In genomic region chr3:51661880-51662550, GRCm38 (mm10) we compare ENCODE assay signal across 11 mouse cellular contexts. TPM values are rescaled to one million over a fixed set of nuclear protein-coding genes. Genes with fewer than 3 reads are reported as not detected.
A peak's percentile ranks its signal among the peaks of the same experiment; 100 is the strongest.
DNase-seq lines count a peak whose midpoint lies in the region; ATAC-seq and TF ChIP-seq lines count a peak whose summit lies in the region.
"Had no signal": no experiment of that assay in that cellular context is flagged by ENCODE, and none has a peak within 500 bp of the region (broad histone marks: within the 10 kb centered on the region; RNA-seq: fewer than 3 reads in every experiment).

No protein-coding gene starts in this region.

- peak overlapping the region; percentile 50 for H3K4me2 ChIP-seq in myocyte (ENCODE audit: low read depth)

- H3K9me3 ChIP-seq in hindbrain, embryonic 10.5 days: no peaks in the 10 kb centered on the region

- peaks cover 10% of the 10 kb centered on the region; the same call in 1 of the 2 replicates for H3K4me1 ChIP-seq in hindbrain, embryonic 10.5 days (replicated peaks)

- 79% methylated on average over 11 of the region's 11 CpGs for WGBS in hindbrain, embryonic 10.5 days

- intact Hi-C loops in left cerebral cortex, postnatal 36 days (cut with DNase I): no loop called here

- TF ChIP-seq POLR2A in myocyte (IDR thresholded peaks at IDR 0.05; ENCODE audit: insufficient read length, low read depth): no peak

- DNase-seq in frontal cortex, postnatal 25 days (ENCODE audit: low spot score in 2 of 2): no peak
- peak; percentile 49 for DNase-seq in 3134 (ENCODE audit: extremely low read depth, insufficient read length, low spot score)
- DNase-seq in induced T-regulatory cell, adult 2 months (ENCODE audit: low read depth): peak; percentile 48
- no peak for DNase-seq in cerebellum, postnatal 4 days (ENCODE audit: low spot score in 2 of 2)
- DNase-seq in hindbrain, embryonic 10.5 days (ENCODE audit: low spot score): no peak
- DNase-seq in left cerebral cortex, postnatal 36 days (ENCODE audit: low spot score in 2 of 2): no peak
- DNase-seq: gastrocnemius, postnatal 36 days; kidney, adult 18-20 months; midbrain, embryonic 14.5 days had no signal

- H3K4me3 ChIP-seq in myocyte: no peak overlapping the region
- no peak overlapping the region for H3K4me3 ChIP-seq in hindbrain, embryonic 10.5 days

- no peaks in the 10 kb centered on the region for H3K79me2 ChIP-seq in myocyte (ENCODE audit: control insufficient read depth, insufficient read depth)

- no peaks in the 10 kb centered on the region for H3K27me3 ChIP-seq in myocyte (ENCODE audit: control insufficient read depth, insufficient read depth, insufficient read length)
- no peaks in the 10 kb centered on the region for H3K27me3 ChIP-seq in hindbrain, embryonic 10.5 days (ENCODE audit: insufficient read depth, poor library complexity, severe bottlenecking)

- H3K27ac ChIP-seq in hindbrain, embryonic 10.5 days: no peak overlapping the region

- H3ac ChIP-seq in myocyte (ENCODE audit: control insufficient read depth, insufficient read length): no peak overlapping the region

- H3K36me3 ChIP-seq in myocyte (ENCODE audit: control insufficient read depth, insufficient read depth): no peaks in the 10 kb centered on the region
- no peaks in the 10 kb centered on the region for H3K36me3 ChIP-seq in hindbrain, embryonic 10.5 days

- 0 out of 2 replicates have a peak, but pooled peaks have one; percentile 46 for ATAC-seq in frontal cortex, adult (ENCODE audit: low TSS enrichment)

TF ChIP-seq in myocyte, 11 proteins besides CTCF, POLR2A, EP300 and RAD21:
- TF ChIP-seq USF1 (IDR thresholded peaks at IDR 0.05; ENCODE audit: low read depth) (no peak), POLR2AphosphoS2 (IDR thresholded peaks at IDR 0.05; ENCODE audit: insufficient read length, low read depth) (no peak), SRF (IDR thresholded peaks at IDR 0.05; ENCODE audit: control insufficient read depth, insufficient read length, low read depth) (no peak), CEBPB (IDR thresholded peaks at IDR 0.05; ENCODE audit: insufficient read depth, poor library complexity, severe bottlenecking) (no peak), MYOD1 (IDR thresholded peaks at IDR 0.05; ENCODE audit: control insufficient read depth in 1 of 3, insufficient read length in 2 of 3, low read depth in 2 of 3) (no peak), TCF3 (IDR thresholded peaks at IDR 0.05; ENCODE audit: insufficient read length, low read depth) (no peak), MAX (IDR thresholded peaks at IDR 0.05; ENCODE audit: low read depth) (no peak), REST (IDR thresholded peaks at IDR 0.05; ENCODE audit: insufficient read depth, insufficient read length) (no peak), MYOG (IDR thresholded peaks at IDR 0.05; ENCODE audit: control insufficient read depth in 1 of 3, insufficient read depth in 1 of 3, insufficient read length in 2 of 3, low read depth in 2 of 3) (no peak), E2F4 (IDR thresholded peaks at IDR 0.05; ENCODE audit: insufficient read depth) (no peak), TCF12 (IDR thresholded peaks at IDR 0.05; ENCODE audit: insufficient read depth, poor library complexity, severe bottlenecking) (no peak)
TF ChIP-seq in myocyte: peak in this region for 0.

RNA-seq across cellular contexts. Expression of gene Mgst2, which starts 1.9 kb away (rescaled TPM):
- 3.0 TPM for polyA plus RNA-seq in myocyte (2012; fragmentation: generic; extraction: Trizol)
- 0.42 TPM in 1 of 2 replicates, not detected in the other for polyA plus RNA-seq in hindbrain, embryonic 10.5 days (2016; fragmentation: Nextera tagmentation; extraction: Ambion mirVana)
- total RNA-seq in left cerebral cortex, postnatal 36 days (2021): not detected

Comparison
In these comparisons a context has a peak if more than half of its experiments do, and no peak if none do; other contexts are left out.
1. DNase-seq: peak in 3134 (single experiment) and induced T-regulatory cell, adult 2 months (single experiment); none in frontal cortex, postnatal 25 days (0 of 2), cerebellum, postnatal 4 days (0 of 2), hindbrain, embryonic 10.5 days (single experiment) and left cerebral cortex, postnatal 36 days (0 of 2).